Comparison of ENCODE assay signal across 9 mouse cellular contexts in the genomic region with DNA sequence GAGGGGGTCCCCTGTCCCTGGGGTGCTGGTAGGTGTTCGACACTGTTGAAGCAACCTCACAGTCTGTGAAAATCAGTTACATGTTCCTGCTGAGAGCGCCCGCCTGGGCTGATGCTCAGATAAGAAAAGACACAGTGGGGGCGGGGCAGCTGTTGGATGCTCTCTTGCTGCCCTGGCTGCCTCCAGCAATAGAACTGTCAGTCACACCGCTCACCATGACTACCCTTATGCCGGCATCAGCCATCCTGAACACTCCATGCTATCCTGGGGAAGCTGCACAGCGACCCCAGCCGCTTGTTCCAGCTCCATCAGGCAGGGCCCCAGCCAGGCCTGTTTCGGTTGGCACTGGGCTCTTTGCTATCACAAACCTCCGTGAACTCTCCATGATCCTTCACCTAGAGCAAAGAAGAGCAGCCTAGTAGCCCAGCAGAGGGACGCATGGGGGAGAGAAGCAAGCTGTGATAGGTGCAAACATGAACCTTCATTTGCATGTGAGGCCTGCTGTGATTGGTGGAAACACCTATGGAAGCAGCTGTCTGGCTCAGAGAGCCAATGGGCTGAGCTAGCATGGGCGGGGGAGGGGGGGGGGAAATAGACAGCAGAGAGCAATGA. TPM values are rescaled to one million over a fixed set of nuclear protein-coding genes. Genes with fewer than 3 reads are reported as not detected.
DNase-seq lines count a peak whose midpoint lies in the region; ATAC-seq and TF ChIP-seq lines count a peak whose summit lies in the region.
"Had no signal": no experiment of that assay in that cellular context is flagged by ENCODE, and none has a peak within 500 bp of the region (broad histone marks: within the 10 kb centered on the region; RNA-seq: fewer than 3 reads in every experiment).

No protein-coding gene starts in this region.

- H3K36me3 ChIP-seq in liver, postnatal 0 days (replicated peaks; ENCODE audit: insufficient read depth, low read length) = no peaks in the 10 kb centered on the region
- H3K36me3 ChIP-seq in liver, embryonic 11.5 days (ENCODE audit: control insufficient read depth, insufficient read depth, low read length) = no peaks in the 10 kb centered on the region
- H3K36me3 ChIP-seq in forebrain, embryonic 15.5 days = no peaks in the 10 kb centered on the region
- H3K36me3 ChIP-seq in midbrain, postnatal 0 days (ENCODE audit: insufficient read depth, low read length) = no peaks in the 10 kb centered on the region
- H3K36me3 ChIP-seq: liver, embryonic 15.5 days had no signal

- no peaks in the 10 kb centered on the region for H3K4me1 ChIP-seq in liver, postnatal 0 days (ENCODE audit: insufficient read depth)
- no peaks in the 10 kb centered on the region for H3K4me1 ChIP-seq in liver, embryonic 11.5 days (replicated peaks; ENCODE audit: control insufficient read depth, insufficient read depth, low read length)
- peaks cover 13% of the 10 kb centered on the region for H3K4me1 ChIP-seq in forebrain, embryonic 15.5 days
- no peaks in the 10 kb centered on the region; the same call in 1 of the 2 replicates for H3K4me1 ChIP-seq in midbrain, postnatal 0 days (ENCODE audit: insufficient read depth, low read length)
- H3K4me1 ChIP-seq: liver, embryonic 15.5 days had no signal

- H3K9me3 ChIP-seq in liver, postnatal 0 days (ENCODE audit: low read length) = no peaks in the 10 kb centered on the region
- H3K9me3 ChIP-seq in liver, embryonic 11.5 days (ENCODE audit: control insufficient read depth, low read length) = no peaks in the 10 kb centered on the region
- 0 out of 2 replicates have a peak, but pooled peaks cover 7% of the 10 kb centered on the region for H3K9me3 ChIP-seq in forebrain, embryonic 15.5 days
- no peaks in the 10 kb centered on the region for H3K9me3 ChIP-seq in midbrain, postnatal 0 days (ENCODE audit: low read length)
- H3K9me3 ChIP-seq: liver, embryonic 15.5 days had no signal

- WGBS in liver, postnatal 0 days (ENCODE audit: insufficient replicate concordance) = 76% methylated on average over 12 of the region's 12 CpGs
- WGBS in liver, embryonic 11.5 days = 77% methylated on average over 12 of the region's 12 CpGs
- WGBS in forebrain, embryonic 15.5 days = 76% methylated on average over 12 of the region's 12 CpGs
- WGBS in midbrain, postnatal 0 days = 42% methylated on average over 12 of the region's 12 CpGs

- no peak overlapping the region for H3K9ac ChIP-seq in liver, postnatal 0 days (replicated peaks)
- H3K9ac ChIP-seq in liver, embryonic 11.5 days (ENCODE audit: low read depth, low read length) = no peak overlapping the region
- no peak overlapping the region for H3K9ac ChIP-seq in forebrain, embryonic 15.5 days (replicated peaks)
- H3K9ac ChIP-seq in midbrain, postnatal 0 days (replicated peaks; ENCODE audit: low read length, poor library complexity, severe bottlenecking) = no peak overlapping the region
- H3K9ac ChIP-seq: liver, embryonic 15.5 days had no signal

- 0 out of 2 replicates have a peak, but pooled peaks have one; percentile 31 for ATAC-seq in liver, postnatal 0 days
- no peak for ATAC-seq in liver, embryonic 11.5 days (replicated peaks; ENCODE audit: low FRiP score)
- 0 out of 2 replicates have a peak, but pooled peaks have one; percentile 29 for ATAC-seq in forebrain, embryonic 15.5 days (replicated peaks)
- peak; percentile 77 for ATAC-seq in midbrain, postnatal 0 days (ENCODE audit: low FRiP score)
- no peak for ATAC-seq in monocyte, adult 5-6 weeks (replicated peaks; ENCODE audit: insufficient number of reproducible peaks, low FRiP score, low TSS enrichment, poor library complexity, severe bottlenecking)

- no peaks in the 10 kb centered on the region for H3K27me3 ChIP-seq in liver, postnatal 0 days (ENCODE audit: insufficient read depth, low read length)
- H3K27me3 ChIP-seq in liver, embryonic 11.5 days (replicated peaks; ENCODE audit: control insufficient read depth, insufficient read depth, low read length) = no peaks in the 10 kb centered on the region
- no peaks in the 10 kb centered on the region for H3K27me3 ChIP-seq in forebrain, embryonic 15.5 days
- no peaks in the 10 kb centered on the region for H3K27me3 ChIP-seq in midbrain, postnatal 0 days (ENCODE audit: insufficient read depth, low read length)
- H3K27me3 ChIP-seq: liver, embryonic 15.5 days had no signal

- DNase-seq in cerebellum, postnatal 10 days = peak; percentile 51 to 55
- no peak for DNase-seq in cerebellum, adult 8-10 months
- DNase-seq in liver, postnatal 0 days = no peak
- no peak for DNase-seq in liver, embryonic 11.5 days (ENCODE audit: low spot score)
- DNase-seq in midbrain, postnatal 0 days (ENCODE audit: low spot score) = peak; percentile 66
- no peak for DNase-seq in yolk sac, embryonic 10.5 days (ENCODE audit: low spot score)

- TF ChIP-seq CTCF in liver, postnatal 0 days (IDR thresholded peaks at IDR 0.05; ENCODE audit: low read depth) = no peak
- TF ChIP-seq CTCF in midbrain, postnatal 0 days (IDR thresholded peaks at IDR 0.05) = no peak; the same call in 1 of the 2 replicates

- no peak for TF ChIP-seq EP300 in liver, postnatal 0 days (IDR thresholded peaks at IDR 0.05; ENCODE audit: low read depth)

- H3K4me3 ChIP-seq in liver, postnatal 0 days (ENCODE audit: low read depth, low read length) = no peak overlapping the region
- no peak overlapping the region for H3K4me3 ChIP-seq in liver, embryonic 11.5 days (ENCODE audit: low read depth, low read length)
- H3K4me3 ChIP-seq in forebrain, embryonic 15.5 days = no peak overlapping the region
- H3K4me3 ChIP-seq in midbrain, postnatal 0 days (ENCODE audit: low read depth, low read length) = no peak overlapping the region
- H3K4me3 ChIP-seq: liver, embryonic 15.5 days had no signal

- no peak overlapping the region for H3K4me2 ChIP-seq in liver, postnatal 0 days (ENCODE audit: low read depth, low read length)
- H3K4me2 ChIP-seq in liver, embryonic 11.5 days = no peak overlapping the region
- no peak overlapping the region for H3K4me2 ChIP-seq in forebrain, embryonic 15.5 days (replicated peaks)
- no peak overlapping the region for H3K4me2 ChIP-seq in midbrain, postnatal 0 days (ENCODE audit: low read depth, low read length, poor library complexity, severe bottlenecking)
- H3K4me2 ChIP-seq: liver, embryonic 15.5 days had no signal

- H3K27ac ChIP-seq in liver, postnatal 0 days (ENCODE audit: low read depth) = no peak overlapping the region
- H3K27ac ChIP-seq in liver, embryonic 11.5 days (ENCODE audit: low read depth, low read length) = no peak overlapping the region
- no peak overlapping the region for H3K27ac ChIP-seq in forebrain, embryonic 15.5 days (replicated peaks)
- no peak overlapping the region; the same call in 1 of the 2 replicates for H3K27ac ChIP-seq in midbrain, postnatal 0 days (ENCODE audit: low read depth, low read length)
- H3K27ac ChIP-seq: liver, embryonic 15.5 days had no signal

RNA-seq across cellular contexts. Expression of a gene that starts 59.7 kb away (rescaled TPM):
- 0.21 and 0.27 TPM in 2 replicates for polyA plus RNA-seq in liver, postnatal 0 days (2015; fragmentation: Nextera tagmentation; extraction: Ambion mirVana)
- 0.66 and 1.0 TPM in 2 replicates for polyA plus RNA-seq in liver, embryonic 11.5 days (2014; fragmentation: Nextera tagmentation; extraction: Ambion mirVana)
- 2.5 and 2.8 TPM in 2 replicates for polyA plus RNA-seq in forebrain, embryonic 15.5 days (2015; fragmentation: Nextera tagmentation; extraction: Ambion mirVana)
- 6.1 and 10.6 TPM in 2 replicates for total RNA-seq in midbrain, postnatal 0 days (2014; rRNA removed)
- polyA plus RNA-seq in midbrain, postnatal 0 days (2015; fragmentation: Nextera tagmentation; extraction: Ambion mirVana) = 7.2 and 8.6 TPM in 2 replicates
- total RNA-seq in monocyte, adult 5-6 weeks (2017) = not detected in 3 replicates

Comparison
In these comparisons a context has a peak if more than half of its experiments do, and no peak if none do; other contexts are left out.
1. DNase-seq: peak in cerebellum, postnatal 10 days (2 of 2) and midbrain, postnatal 0 days (single experiment); none in cerebellum, adult 8-10 months (single experiment), liver, postnatal 0 days (single experiment), liver, embryonic 11.5 days (single experiment) and yolk sac, embryonic 10.5 days (single experiment).
2. ATAC-seq: peak in liver, postnatal 0 days (single experiment), forebrain, embryonic 15.5 days (single experiment) and midbrain, postnatal 0 days (single experiment); none in liver, embryonic 11.5 days (single experiment) and monocyte, adult 5-6 weeks (single experiment).